Mouse (Mus musculus) left cerebral cortex, adult 11 months (tissue): ENCODE results near the gene Itga6.
"Not testable (repeated sequence)": the region's sequence is repeated elsewhere in the genome, so short reads cannot be mapped to it uniquely, and the experiment has no call there.

Experiments used
- DNase-seq: peaks from one replicate; pipeline ENCODE4 v3.0.0; 2022; ENCODE audit warnings: low spot score

Gene Itga6

DNA sequence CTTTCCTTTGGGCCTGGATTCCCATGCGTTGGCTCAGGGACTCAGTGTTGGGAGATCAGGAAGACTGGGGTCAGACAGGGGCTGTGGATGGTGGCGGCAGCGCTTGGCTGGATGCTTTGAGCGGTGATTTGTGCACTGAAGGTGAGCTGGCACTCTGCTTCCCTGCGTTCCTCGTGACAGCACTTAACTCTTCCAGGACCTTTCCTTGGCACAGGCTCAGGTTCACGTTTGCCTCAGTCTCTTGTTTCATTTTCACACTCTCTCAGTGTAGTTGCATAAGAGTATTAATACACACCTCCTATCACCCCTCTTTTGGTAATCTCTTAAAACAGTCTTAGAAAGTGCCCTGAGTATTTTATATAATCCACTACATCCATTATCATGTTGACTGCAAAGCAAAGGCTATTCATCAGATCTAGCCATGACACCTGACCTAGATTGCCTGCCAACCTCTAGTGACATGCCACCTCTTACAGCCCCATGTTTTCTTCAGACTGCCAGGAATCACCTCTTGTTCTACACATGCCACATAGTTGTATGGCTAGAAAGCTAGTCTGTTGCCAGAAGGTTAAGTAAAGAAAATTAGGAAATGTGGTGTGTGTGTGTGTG, 147.4 kb downstream of the Itga6 start:
- DNase-seq = no peak

DNA sequence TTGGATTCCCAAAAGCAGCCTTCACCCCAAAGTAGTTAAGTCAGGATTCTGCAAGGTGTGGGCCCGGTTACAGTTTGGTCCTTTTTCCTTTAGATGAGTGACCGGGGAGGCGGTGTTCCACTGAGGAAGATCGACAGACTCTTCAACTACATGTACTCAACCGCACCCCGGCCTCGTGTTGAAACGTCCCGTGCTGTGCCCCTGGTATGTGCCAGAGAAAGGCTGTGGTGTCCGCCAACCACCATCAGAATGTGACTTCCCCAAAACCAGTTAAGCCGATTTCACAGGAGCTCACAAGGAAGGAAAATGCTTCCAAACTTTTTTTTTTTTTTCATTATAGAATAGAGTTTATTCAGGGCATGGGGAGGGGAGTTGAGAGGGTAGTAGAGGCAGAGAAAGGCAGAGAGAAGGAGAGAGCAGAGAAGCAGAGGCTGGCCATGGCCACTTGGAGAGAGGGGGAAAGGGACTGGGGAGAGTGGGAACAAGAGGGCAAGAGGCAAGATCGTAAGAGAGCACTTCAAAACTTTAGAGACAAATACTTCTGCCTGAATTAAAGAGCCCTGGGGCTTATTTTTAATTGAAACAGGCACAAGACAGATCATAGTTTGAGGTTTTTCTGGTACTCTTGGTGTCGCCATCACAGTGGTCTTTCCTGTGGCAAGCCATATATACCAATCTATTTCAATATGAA, 150.3 kb downstream of the Itga6 start:
- no peak for DNase-seq

- no peak for DNase-seq
These were observed 152.0 kb downstream of the Itga6 start for GRCm38 (mm10) chr2:71897420-71897819.

GRCm38 (mm10) chr2:71898335-71898856, 153.0 kb downstream of the Itga6 start:
- no peak for DNase-seq

GRCm38 (mm10) chr2:71899886-71900285, 154.5 kb downstream of the Itga6 start:
- no peak for DNase-seq

DNA sequence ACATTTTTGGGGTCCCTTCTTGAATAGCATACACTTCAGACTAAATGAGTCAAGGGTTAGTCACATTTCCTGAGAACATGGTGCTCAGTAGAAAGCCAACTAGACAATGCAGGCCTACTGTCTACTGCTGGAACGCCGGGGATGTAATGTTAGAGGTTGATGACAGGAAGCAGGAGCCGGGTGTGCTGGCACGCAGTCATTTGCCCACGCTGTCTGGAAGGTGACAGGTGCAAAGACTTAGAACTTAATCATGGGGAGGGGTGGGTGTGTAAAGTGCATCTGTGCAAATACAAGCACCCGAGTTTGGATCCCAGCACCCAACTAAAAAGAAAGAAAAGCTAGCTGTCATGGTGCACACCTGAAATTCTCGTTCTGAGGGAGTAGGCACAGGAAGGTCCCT, 159.7 kb downstream of the Itga6 start:
- no peak for DNase-seq

DNA sequence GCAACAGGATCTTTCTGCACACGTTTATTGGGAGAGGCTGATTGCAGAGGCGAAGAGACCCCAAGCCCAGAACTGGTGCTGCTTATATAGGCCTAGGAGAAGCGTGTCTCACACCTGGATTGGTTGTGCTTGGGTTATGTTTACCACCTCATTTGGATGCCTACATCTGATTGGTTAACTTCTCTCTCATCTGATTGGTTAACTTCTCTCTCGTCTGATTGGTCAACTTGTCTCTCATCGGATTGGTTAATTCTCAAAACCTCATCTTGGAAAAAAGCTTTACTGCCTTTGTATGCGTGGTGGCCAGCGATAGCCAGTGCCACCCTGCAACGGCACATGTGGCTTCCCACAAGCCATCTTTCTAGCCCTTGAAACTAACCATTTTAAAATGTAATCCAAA, 160.9 kb downstream of the Itga6 start:
- DNase-seq = not testable (repeated sequence)
